Mouse (Mus musculus) urinary bladder, adult 2 months (tissue): Measurements from ENCODE around the gene Gm8104. TPM values are rescaled to one million over a fixed set of nuclear protein-coding genes. Genes with fewer than 3 reads are reported as not detected.
"Not testable (repeated sequence)": the region's sequence is repeated elsewhere in the genome, so short reads cannot be mapped to it uniquely, and the experiment has no call there.

Source experiments
- DNase-seq: peaks from one replicate; pipeline ENCODE4 v3.0.0; 2022; ENCODE audit warnings: low spot score
- polyA plus RNA-seq: library from polyadenylated mRNA; depleted of rRNA; stranded (reverse); fragments of >200 nt; gene quantifications from 2 replicates; pipeline ENCODE4 v1.2.3, GENCODE M21; 2012; rRNA removed

Gene Gm8104
- polyA plus RNA-seq = not detected in 2 replicates

DNA sequence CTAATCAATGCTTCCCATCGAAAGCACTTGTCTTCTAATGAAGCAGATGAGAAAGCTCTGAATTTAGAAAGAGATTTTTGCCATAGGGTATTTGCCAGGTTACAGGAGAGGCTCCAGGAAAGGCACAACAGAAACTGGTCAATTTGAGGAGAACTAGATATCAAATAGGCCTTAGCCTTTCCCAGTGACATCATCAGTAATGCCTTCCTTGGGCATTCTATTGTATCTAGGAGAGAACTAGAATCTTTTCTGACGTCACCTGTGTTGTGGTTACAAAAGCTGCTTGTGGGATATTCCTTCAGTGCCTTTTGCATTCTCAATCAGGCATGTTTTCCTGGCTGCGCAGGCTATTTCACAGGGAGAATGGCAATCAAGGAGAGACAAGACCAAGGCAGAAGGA lies at the start of gene Gm8104:
Gene Gm8104, plus strand, starts transcription at position 301 of the 400 bp plus-strand sequence.
- DNase-seq = not testable (repeated sequence)

DNA sequence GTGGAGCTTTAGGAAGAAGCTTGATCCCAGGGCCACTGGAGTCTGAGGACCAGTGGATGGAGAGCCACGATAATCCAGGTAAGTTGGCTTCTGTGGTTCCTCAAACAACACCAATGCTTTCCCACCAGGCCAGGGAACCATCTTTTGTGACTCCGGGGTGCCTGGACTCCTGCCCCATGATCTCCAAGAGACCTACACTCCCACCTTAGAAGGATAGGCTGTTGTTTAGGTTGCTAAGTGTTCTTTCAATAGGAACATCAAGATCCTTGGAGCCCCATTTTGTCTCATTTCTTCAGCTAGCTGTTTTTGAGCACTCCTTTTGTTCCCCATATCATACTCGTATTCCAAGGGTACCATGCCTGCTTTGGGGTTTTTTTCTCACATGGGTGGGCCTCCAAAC lies 42.3 kb upstream of the Gm8104 start:
- DNase-seq = not testable (repeated sequence)

DNA sequence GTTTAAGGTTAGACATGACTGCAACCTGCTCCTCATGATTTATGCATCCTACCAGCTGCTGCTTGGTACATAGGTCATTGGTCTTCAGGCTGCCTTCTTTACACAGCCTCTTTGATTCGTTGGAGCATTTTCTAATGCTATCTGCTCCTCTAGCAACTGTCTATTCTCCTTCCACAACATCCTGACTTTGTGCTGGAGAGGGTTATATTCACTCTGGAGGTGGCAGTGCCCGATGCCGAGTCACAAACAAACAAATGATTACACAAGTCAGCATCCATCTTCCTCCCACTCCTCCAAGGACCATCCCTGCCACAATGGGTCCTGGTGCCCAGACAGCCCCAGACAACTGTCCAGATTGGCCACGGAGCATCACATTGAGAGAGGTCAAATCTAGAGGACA lies 40.2 kb upstream of the Gm8104 start:
- DNase-seq = not testable (repeated sequence)

DNA sequence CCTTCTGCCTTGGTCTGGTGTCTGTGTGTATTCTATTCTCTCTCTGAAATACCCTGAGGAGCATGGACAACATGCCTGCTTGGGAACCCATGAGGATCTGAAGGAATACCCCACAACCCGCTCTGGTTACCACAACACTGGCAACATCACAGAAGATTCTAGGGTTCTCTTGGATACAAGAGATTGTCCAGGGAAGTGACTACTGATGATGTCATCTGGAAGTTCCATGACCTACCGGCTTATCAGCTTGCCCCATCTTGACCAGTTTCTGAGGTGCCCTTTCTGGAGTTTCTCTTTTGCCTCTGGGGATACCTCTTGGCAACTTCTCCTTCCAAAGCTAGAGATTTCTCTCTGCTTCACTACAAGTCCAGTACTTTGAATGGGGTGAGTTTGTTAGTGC lies 23.9 kb upstream of the Gm8104 start, which contains the start of gene Gm8094:
Gene Gm8094, minus strand, starts transcription at position 101 of the 400 bp plus-strand sequence.
- DNase-seq = not testable (repeated sequence)

DNA sequence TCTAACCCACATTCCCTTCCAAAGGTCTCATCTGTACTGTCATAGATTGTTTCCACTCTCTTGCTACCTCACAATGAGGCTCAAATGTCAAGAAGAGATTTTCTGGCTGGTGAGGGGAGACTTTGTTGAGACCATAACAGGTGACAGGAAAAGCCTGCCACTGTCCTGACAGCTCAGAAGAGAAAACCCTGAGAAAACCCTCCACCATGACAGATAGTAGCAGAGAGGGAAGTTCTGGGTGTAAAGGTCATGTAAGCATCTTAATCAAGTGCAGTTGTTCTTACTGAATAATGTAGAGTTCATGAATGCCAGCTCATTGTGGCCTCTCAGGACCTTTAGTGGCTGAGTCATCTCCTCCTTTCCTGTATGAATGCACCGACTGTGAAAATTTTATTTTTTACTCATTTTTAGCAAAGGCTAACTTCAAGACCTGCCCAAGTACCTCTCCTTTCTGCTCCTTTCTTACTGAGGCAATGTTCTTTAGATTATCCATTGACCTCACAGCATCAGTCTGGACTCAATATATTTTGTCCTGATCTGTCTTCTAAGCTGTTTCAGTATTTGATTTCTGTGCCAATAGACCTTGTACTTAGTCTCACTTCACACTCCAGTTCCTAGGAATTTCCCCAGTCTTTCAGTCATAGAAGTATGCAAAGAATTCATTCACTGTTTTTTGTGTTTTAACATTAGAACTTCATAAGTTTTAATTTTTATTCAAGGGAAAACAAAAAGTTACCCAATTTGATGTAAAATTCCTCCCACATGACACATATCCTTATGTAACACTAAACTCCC lies 15.3 kb upstream of the Gm8104 start:
- DNase-seq = not testable (repeated sequence)

DNA sequence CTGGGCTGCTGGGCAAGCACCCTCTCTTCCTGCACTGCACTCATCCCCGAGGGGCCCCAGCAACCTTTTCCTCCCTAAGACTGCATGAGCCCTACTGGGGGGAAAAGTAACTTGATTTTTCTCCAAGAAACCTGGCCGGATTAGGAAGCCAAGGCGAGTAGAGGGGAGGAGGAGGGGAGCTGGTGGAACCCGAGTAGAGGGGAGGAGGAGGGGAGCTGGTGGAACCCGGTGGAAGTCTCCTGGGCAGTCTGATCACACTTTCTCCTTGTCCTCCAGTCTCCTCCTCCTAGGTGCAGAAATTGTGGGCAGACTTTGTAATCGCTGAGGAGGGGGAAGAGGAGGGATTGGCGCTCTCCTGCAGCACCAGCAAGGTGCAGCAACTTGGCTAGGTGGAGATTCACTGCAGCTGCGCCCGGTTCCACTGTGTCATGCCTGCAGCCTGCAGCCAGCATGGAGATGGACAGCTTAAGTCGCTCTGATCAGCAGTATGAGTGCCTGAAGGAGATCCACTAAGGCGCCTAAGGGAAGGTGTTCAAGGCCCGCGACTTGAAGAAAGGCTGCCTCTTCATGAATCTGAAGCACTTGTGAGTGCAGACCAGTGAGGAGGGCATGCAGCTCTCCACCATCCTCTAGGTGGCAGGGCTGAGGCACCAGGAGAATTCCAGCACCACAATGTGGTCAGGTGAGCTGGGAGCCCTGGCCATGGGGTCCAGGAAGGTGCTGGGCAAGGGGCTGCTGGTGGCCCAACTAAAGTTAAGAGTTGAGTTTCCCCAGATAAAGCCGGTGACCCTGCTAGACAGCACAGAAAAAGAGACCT lies 11.1 kb upstream of the Gm8104 start:
- not testable (repeated sequence) for DNase-seq

DNA sequence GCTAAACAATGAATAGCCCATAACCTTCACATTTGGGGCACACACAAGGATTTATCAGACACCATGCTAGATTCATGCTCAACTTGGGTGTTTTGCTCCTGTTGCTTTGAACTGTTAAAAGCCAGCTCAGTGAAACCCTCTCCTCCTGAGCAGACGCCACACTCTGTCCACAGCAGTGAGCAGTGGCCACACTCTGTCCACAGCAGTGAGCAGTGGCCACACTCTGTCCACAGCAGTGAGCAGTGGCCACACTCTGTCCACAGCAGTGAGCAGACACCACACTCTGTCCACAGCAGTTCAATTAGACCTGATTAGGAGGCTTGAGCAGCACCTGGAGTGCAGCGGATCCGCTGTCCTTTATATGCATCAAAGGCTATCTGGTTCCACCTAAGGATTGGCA lies 19.3 kb downstream of the Gm8104 start:
- not testable (repeated sequence) for DNase-seq

DNA sequence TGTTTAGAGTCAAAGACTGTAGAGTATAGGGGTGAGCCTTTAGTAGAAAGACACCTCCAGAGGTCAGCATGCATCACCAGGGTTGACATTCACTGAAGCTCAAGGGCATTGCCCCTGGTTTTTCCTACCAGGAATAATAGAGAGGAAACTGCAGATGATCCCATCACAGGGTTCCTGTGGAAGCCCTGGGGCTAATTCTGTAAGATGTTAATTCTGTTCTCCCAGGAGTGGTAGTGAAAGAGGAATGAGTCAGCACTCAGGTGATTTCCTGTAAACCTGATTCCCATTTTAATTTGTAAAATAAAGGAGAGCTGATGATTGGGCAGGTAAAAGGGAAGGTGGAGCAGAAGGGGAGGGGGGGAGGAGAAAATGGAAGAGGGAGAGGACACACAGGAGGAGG lies 25.9 kb downstream of the Gm8104 start:
- not testable (repeated sequence) for DNase-seq

Other genes with a start within 250 kb of the Gm8104 start
- not detected in 2 replicates for gene Gm21977, start 247.1 kb upstream of the Gm8104 start, polyA plus RNA-seq
- gene Gm8082, start 107.0 kb upstream of the Gm8104 start, polyA plus RNA-seq = not detected in 2 replicates
- not detected in 2 replicates for gene Gm10376, start 85.0 kb upstream of the Gm8104 start, polyA plus RNA-seq
- not detected in 2 replicates for gene Gm8094, start 24.0 kb upstream of the Gm8104 start, polyA plus RNA-seq
- gene Gm7233, start 79.3 kb downstream of the Gm8104 start, polyA plus RNA-seq = not detected in 2 replicates
- not detected in 2 replicates for gene Gm8122, start 134.7 kb downstream of the Gm8104 start, polyA plus RNA-seq
- gene Gm8126, start 158.0 kb downstream of the Gm8104 start, polyA plus RNA-seq = not detected in 2 replicates
- gene Gm9732, start 174.4 kb downstream of the Gm8104 start, polyA plus RNA-seq = not detected in 2 replicates
- gene Gm8127, start 193.2 kb downstream of the Gm8104 start, polyA plus RNA-seq = not detected in 2 replicates
- not detected in 2 replicates for gene 1700001F09Rik, start 247.2 kb downstream of the Gm8104 start, polyA plus RNA-seq